Mouse (Mus musculus) T-helper 1 cell (primary cell): ENCODE measurements at regions not wholly inside any gene's neighbourhood (a gene's known extent, or its start where the extent isn't known, plus 50 kb on each side); places are given as distances from the start of the nearest gene placed in this dataset.

Experiments used
- in situ Hi-C: fragments of 300-600 bp; cut with MboI, MseI; formaldehyde crosslinking; loops from one replicate; pipeline ENCODE4 v1.15.1; 2025; ENCODE audit warnings: high pct_unique_total_duplicates

DNA sequence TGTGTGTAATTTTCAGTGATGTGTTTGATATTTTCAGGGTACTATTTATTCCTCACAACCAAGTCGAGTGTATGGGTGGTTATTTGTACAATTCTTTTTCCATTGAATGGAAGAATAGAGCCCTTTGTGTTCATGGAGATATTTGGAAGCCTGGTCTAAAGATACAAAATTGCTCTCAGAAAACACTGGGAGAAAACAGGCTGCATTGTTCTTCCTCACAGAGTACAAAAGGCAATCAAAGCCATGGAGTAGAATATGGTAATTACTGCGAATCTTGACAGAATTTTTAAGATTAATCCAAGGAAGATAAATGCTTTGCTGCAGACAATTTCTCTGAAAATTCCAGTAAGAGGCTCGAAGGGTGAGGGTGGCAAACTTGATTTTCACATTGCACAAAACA lies 54.7 kb upstream of the Gnai1 start:
- in situ Hi-C loops = no loop called here
